Mouse (Mus musculus) MEL (cell line): Measurements from ENCODE around the gene Tmem216.

Experiments used
- CTCF ChIP-seq, 3 experiments: IDR thresholded peaks in 2 of 3; conservative IDR thresholded peaks in 1 of 3; 2 replicates each; pipeline ENCODE4 v1.5.1; 2011 to 2012; ENCODE audit warnings: low read length in 3 of 3, low read depth in 2 of 3, mild to moderate bottlenecking in 2 of 3, improper control_type of control experiment in 1 of 3, inconsistent platforms in 1 of 3, mixed read lengths in 1 of 3, moderate library complexity in 1 of 3; ENCODE audit not compliant: control insufficient read depth in 1 of 3, insufficient read depth in 1 of 3, poor library complexity in 1 of 3, severe bottlenecking in 1 of 3
- E2F4 ChIP-seq: IDR thresholded peaks from 2 replicates; pipeline ENCODE4 v1.6.1; 2011; ENCODE audit warnings: low read depth, low read length, improper control_type of control experiment, borderline replicate concordance
- EP300 ChIP-seq, 2 experiments: IDR thresholded peaks; 2 replicates each; pipeline ENCODE4 v1.6.1; 2011; ENCODE audit warnings: improper control_type of control experiment in 2 of 2, low read length in 2 of 2, low read depth in 1 of 2, mild to moderate bottlenecking in 1 of 2
- GATA1 ChIP-seq: IDR thresholded peaks from 2 replicates; pipeline ENCODE4 v1.6.1; 2011; ENCODE audit warnings: low read depth, low read length, improper control_type of control experiment
- MAFK ChIP-seq: IDR thresholded peaks from 2 replicates; pipeline ENCODE4 v1.6.1; 2011; ENCODE audit warnings: low read depth, mild to moderate bottlenecking, low read length, improper control_type of control experiment, borderline replicate concordance
- POLR2A ChIP-seq, 2 experiments: IDR thresholded peaks; 2 replicates each; pipeline ENCODE4 v1.6.1; 2011 to 2012; ENCODE audit warnings: low read length in 2 of 2, mild to moderate bottlenecking in 2 of 2, control low read depth in 1 of 2, improper control_type of control experiment in 1 of 2, low read depth in 1 of 2, moderate library complexity in 1 of 2; ENCODE audit not compliant: control insufficient read depth in 1 of 2, insufficient read depth in 1 of 2, poor library complexity in 1 of 2
- USF1 ChIP-seq: IDR thresholded peaks from 2 replicates; pipeline ENCODE4 v1.6.1; 2014; ENCODE audit warnings: low read depth, mild to moderate bottlenecking, inconsistent platforms, low read length, improper control_type of control experiment, moderate library complexity

DNA sequence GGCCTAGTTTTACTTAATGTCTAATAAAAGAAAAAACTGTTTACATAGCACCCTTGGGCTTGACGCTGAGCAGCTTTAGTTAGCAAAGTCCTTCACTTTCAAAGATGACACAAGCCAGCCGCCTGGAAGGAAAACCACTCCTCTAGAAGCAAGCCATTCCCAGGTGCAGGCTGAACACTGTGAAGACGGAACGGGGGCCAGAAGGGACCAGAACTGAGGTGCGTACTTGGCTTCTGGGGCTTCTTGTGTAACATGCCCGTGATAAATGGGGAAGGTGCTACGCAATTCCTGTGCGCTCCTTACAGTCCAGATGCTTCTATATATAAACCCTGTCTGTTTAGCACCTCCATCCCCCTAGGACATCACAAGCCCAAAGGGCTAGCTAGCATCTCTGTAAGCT lies 55.5 kb downstream of the Tmem216 start:
- TF ChIP-seq EP300 (IDR thresholded peaks at IDR 0.05; ENCODE audit: low read depth in 1 of 2, low read length in 2 of 2) (no peak), CTCF (IDR thresholded peaks at IDR 0.05 in 2 of 3, conservative IDR thresholded peaks at IDR 0.05 in 1 of 3; ENCODE audit: control insufficient read depth in 1 of 3, insufficient read depth in 1 of 3, low read depth in 2 of 3, low read length in 3 of 3, poor library complexity in 1 of 3, severe bottlenecking in 1 of 3) (no peak), MAFK (no peak), USF1 (no peak), E2F4 (no peak), POLR2A (IDR thresholded peaks at IDR 0.05; ENCODE audit: control insufficient read depth in 1 of 2, insufficient read depth in 1 of 2, low read depth in 1 of 2, low read length in 2 of 2, poor library complexity in 1 of 2) (no peak), GATA1 (no peak)
